Mouse (Mus musculus): ENCODE results near the gene Lbh. TPM values are rescaled to one million over a fixed set of nuclear protein-coding genes. Genes with fewer than 3 reads are reported as not detected.

Gene Lbh
- 10 to 100 TPM; 37.9 to 39.1 TPM for total RNA-seq (2021)

DNA sequence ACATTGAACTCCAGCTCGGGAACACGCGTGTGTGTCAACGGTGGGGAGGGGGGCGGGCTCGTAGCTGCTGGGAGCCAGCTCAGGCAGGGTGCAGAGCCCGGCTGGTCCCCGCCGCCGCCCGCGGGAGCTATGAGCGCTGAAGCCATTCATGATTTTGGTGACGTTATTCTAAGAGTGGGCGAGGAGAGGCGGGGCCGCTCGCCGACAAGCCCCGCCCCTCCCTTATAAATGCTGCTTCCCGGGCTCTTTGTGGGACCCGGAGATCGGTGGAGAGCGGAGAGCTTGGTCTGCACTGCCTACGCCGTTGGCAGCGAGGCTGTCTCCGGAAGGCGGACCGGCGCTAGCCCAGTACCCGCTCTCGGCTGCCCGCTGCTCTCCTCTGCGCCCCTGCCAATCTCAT lies at the start of gene Lbh:
Gene Lbh (plus strand): TSS at position 253 of the 400 bp plus-strand sequence.
- intact Hi-C loops (cut with DNase I): loop anchor here (2.0 to 5.0 kb wide), 2 partner anchors 149 to 189 kb away; partner anchors contain the start of gene Lclat1
- peak; percentile 90 to 91 for DNase-seq (ENCODE audit: low spot score in 2 of 2)

DNA sequence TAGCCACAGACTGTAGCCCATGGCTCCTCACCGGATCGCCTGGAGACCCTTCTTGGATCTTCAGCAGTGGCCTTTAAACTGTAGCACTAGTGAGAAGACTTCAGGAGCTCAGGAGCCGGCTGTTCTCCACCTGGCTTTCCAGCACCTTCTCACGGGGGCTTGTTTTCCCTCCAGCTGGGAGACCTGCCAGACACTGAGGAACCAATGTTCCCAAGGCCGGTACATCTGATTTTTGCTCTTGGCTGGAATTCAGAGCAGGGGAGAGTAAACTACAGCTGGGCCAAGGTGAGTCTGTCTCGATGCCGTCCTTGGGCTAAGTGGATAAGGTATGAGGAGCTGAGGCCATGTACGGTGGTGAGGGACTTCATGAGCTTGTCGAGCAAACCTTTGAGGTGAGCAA lies 39.1 kb upstream of the Lbh start:
- intact Hi-C loops (cut with DNase I): no loop called here

DNA sequence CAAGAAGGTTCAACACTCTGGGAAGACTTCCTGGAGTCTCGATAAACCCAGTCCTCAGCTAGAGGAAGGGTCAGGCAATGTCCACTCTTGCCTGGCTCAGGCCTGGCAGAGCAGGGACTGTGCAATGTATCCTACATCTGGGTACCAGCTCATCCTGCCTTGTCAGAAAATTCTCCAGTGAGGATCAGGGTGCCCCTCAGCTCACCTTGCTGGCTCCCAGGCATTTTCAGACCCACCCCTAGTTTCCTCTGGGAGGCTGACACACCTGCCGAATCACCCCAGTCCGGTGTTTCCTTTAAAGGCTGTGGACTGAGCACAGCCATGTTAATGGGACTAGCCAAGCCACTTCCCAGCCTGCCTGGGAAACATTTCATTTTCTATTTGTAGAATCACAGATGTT lies 37.9 kb upstream of the Lbh start:
- intact Hi-C loops (cut with DNase I): no loop called here
- DNase-seq (ENCODE audit: low spot score in 2 of 2): no peak

More for the DNA sequence above, 39.1 kb upstream of the Lbh start:
- DNase-seq (ENCODE audit: low spot score in 2 of 2): no peak

DNA sequence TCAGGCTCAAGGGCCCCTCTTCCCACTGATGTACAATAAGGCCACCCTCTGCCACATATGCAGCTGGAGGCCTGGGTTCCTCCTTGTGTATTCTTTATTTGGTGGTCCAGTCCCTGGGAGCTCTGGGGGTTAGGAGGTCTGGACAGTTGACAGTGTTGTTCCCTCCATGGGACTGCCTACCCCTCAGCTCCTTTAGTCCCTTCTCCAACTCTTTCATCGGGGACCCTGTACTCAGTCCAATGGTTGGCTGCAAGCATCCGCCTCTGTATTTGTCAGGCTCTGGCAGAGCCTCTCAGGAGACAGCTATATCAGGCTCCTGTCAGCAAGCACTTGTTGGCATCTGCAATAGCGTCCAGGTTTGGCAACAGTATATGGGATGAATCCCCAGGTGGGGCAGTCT lies 37.1 kb upstream of the Lbh start:
- DNase-seq (ENCODE audit: low spot score in 2 of 2): no peak
- intact Hi-C loops (cut with DNase I): no loop called here

DNA sequence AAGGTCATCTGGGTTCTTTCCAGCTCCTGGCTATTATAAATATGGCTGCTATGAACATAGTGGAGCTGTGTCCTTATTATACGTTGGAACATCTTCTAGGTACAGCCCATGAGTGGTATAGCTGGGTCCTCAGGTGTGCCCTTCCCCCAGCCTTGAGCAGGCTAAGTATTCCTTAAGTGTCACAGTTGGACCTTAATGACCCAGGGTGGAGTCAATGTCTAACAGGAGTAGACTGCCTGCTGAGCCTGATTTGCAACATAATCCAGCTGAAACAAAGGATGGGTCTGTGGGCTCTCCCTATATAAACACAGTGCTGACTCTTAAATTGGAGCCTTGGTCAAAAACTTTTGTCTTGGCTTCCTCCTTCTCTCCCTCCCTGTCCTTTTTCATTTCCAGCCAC lies 36.3 kb upstream of the Lbh start:
- no peak for DNase-seq (ENCODE audit: low spot score in 2 of 2)

DNA sequence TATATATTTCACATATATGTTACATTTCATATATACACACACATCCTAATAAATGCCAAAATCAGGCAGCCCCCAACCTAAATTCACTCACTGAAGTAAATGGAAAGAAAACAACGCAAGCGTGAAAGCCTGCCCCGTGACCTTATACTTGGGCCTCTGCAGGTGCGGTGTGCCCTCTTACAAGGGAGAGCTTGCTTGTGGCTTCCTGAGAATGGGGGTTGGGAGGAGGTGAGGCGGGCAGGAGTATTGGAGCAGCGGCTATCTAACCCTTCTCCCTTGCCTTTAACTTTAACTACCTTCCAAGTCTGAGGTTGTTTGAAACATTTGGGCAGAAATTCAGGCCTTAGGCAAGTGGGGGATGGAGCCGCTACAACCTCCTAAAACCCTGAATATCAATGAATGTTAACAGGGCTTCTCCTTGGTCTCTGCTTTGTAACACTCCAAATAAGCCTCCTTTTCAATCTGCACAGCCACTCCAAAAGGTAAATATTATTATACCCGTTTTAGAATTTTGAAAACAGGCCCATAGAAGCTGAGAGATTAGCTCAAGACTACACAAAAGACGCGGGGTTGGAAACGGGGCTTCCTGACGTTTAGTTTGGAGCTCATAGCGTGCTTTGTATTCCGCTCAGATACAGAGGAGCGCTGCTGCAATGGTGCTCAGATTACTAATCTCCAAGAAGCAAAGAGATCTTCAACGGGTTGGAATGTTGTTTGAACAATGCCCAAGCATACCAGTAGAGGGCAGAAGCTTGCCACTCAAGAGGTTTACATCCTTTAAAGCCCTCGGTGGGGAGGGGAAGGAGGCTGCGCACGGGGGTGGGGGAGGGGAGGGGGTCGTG lies 28.3 kb upstream of the Lbh start:
- intact Hi-C loops (cut with DNase I): no loop called here
- peak; percentile 55 to 67 for DNase-seq (ENCODE audit: low spot score in 2 of 2)

More for the DNA sequence above, 36.3 kb upstream of the Lbh start:
- intact Hi-C loops (cut with DNase I): no loop called here

DNA sequence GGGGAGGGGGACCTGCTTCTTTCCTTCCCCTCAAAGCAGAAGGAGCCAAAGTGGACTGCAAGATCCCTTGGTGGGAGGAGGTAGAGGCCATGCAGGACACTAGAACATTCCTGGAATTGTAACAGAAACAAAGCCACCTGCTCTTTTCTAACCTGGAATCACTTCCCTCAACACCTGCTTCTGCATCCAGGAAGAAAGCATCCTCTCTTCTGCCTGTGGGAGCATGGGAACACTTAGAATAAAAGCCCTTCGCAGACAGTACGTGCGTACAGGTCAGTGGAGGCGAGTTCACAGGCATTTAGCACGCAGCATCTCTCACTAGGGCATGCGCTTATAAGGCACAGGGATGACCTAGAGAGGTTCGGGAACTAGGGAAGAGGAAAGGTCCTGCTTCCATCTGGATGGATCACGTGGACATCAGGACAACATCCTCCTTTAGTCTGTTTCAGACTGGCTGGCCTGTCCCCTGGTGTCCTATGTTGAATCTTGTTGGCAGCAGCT lies 27.7 kb upstream of the Lbh start:
- intact Hi-C loops (cut with DNase I): no loop called here
- DNase-seq (ENCODE audit: low spot score in 2 of 2): no peak

DNA sequence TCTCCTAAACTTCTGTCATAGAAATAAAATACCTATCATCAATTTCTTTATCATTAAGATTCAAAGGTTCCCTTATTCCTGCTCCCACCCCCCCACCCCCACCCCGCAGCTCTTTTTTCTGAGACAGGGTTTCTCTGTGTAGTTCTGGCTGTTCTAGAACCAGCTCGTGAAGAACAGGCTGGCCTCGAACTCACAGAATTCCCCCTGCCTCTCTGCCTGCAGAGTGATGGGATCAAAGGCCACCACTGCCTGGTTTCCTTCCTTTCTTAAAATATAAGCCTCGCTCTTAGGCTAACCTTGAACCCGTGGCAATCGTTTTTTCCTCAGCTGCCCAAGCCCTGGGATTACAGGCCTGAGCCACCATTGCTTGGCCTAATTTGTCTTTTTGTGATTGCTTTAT lies 26.5 kb upstream of the Lbh start:
- intact Hi-C loops (cut with DNase I): no loop called here
- no peak for DNase-seq (ENCODE audit: low spot score in 2 of 2)

DNA sequence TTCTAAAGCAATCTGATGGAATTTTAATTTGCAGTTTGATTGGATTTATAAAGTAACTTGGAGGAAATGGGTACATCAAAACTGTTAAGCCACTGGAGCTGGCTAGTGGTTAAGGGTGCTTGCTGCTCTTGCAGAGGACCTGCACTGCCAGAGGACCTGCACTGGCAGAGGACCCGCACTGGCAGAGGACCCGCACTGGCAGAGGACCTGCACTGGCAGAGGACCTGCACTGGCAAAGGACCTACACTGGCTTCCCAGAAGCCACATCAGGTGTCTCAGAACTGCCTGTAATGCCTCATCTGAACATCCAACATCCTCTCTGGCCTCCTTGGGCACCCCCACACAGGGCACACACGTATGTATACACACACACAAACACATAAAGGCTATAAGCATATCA lies 22.6 kb upstream of the Lbh start:
- intact Hi-C loops (cut with DNase I): no loop called here
- no peak for DNase-seq (ENCODE audit: low spot score in 2 of 2)

DNA sequence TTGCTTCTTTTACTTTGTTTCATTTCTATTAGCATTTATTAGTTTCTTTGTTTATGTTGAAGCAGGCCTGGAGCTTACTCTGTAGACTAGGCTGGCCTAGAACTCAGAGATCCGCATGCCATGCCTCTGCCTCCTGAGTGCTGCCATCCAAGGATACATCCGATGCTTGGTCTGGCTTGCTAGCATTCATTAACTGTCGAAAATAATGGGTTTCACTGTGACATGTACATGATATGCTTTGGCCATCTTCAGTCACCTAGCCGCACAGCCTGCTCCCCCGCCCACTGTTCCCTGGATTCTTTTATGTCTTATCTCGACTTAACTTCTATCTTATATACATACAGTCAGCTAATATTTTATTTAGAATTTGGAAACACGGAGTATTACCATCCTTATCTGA lies 21.0 kb upstream of the Lbh start:
- intact Hi-C loops (cut with DNase I): no loop called here
- DNase-seq (ENCODE audit: low spot score in 2 of 2): no peak

DNA sequence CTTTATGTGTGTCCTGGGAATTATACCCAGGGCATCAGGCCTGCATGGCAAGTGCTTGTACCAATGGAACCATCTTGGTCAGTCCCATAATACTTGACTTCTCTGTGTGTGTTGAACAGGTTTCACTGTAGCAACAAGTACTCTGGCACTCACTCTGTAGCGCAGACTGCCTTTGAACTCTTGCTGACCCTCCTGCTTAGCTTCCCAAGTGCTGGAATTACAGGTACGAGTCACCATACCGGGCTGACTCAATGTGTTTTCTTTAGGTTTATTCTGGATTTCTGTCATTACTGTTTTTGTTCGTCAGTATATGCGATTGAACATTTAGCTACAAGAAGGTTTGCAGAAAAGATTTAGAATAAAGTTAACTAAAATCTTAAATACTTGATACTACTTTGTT lies 20.1 kb upstream of the Lbh start:
- intact Hi-C loops (cut with DNase I): no loop called here
- DNase-seq (ENCODE audit: low spot score in 2 of 2): no peak

DNA sequence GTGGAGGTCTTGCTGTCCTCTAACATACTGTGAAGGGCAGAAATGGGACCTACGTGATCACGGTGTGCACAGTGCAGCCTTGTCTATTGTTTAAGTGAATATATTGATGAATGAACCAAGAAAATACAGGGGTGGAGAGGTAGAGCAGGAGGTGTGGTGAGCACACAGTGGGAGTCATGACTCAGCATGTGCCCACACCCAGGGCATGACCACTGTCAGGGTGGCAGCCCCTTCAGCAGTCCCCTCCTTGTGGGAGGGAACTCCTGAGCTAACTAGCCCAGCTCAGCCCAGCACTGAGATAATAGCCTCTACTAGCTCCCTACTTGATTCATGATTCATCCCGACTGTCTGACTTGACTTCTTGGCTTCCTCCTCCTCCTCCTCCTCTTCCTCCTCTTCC lies 19.3 kb upstream of the Lbh start:
- no peak for DNase-seq (ENCODE audit: low spot score in 2 of 2)
- intact Hi-C loops (cut with DNase I): no loop called here

DNA sequence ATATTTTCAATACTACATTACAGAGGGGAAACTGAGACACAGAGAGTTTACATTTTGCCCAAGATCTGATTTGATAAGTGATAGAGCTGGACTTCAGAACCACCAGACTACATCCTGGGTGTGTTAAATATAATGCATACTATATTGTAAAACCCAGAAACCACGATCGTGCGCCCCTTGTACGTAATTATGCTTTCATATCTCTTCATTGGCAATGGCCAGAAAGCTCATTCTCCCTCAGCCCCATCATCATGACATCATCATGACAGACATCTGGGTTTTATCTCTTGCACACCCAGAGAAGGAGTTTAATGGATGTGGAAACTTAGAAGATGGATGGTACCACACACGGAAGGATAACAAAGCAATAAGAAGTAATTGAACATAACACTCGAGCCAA lies 17.1 kb upstream of the Lbh start:
- DNase-seq (ENCODE audit: low spot score in 2 of 2): no peak
- intact Hi-C loops (cut with DNase I): no loop called here

DNA sequence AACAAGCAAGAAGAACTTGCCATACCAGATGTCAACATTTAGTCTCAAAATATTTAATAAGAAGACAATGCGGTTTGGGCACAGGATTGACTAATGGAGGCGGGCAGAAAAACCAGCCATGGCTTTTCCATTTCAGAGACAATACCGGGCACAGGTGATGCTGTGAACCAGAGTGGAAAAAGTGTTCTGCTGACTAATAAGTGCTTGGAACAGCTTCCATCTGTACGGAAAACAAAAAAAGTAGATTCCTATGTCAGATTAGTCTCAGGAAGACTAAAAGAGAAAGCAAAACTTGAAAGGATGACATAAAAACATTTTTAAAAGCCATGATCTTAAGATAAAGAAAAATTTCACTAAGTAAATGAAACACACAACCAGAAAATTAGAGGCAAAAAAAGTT lies 16.4 kb upstream of the Lbh start:
- DNase-seq (ENCODE audit: low spot score in 2 of 2): no peak
- intact Hi-C loops (cut with DNase I): no loop called here

DNA sequence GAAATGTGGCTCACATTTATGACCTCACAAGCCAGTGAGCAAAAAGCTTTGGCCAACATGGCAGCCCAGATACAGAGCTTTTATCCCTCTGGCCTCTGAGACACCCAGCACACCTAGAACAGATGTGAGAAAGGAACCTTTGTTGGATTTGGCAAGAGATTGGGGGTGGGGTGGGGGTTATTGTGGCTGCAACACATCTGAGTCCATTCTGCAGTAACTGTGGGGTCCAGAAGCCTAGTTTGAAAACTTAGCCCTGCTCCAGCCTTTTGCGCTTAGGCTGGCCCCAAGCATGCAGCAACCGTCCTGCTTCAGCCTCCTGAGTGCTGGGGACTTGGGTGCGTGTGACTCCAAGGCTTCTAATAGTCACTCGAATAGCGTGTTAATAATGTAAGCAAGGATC lies 14.8 kb upstream of the Lbh start:
- intact Hi-C loops (cut with DNase I): no loop called here
- no peak for DNase-seq (ENCODE audit: low spot score in 2 of 2)

DNA sequence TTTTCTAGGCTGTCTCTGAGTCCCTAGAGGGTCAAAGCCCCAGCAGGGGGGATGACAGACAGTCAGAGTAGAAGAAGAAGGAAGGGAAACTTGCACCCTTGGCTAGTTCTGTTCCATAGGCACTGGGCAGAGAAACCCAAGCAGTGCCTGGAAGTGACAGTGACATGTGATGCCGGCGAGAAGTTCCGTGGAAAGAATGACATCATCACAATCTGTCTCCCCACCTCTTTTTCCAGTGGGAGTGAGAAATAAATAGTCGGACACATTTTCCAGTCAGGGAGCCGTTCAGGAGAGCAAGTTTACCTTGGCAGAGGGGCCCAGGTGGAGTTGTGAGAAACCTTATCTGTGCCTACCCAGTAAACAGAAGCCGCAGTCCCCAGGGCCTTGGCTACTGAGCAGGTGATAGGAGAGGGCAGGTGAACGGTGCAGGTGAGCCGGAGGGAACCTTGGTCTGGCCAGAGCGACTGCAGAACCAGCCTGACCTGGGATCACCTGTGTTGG lies 14.1 kb upstream of the Lbh start:
- intact Hi-C loops (cut with DNase I): no loop called here

DNA sequence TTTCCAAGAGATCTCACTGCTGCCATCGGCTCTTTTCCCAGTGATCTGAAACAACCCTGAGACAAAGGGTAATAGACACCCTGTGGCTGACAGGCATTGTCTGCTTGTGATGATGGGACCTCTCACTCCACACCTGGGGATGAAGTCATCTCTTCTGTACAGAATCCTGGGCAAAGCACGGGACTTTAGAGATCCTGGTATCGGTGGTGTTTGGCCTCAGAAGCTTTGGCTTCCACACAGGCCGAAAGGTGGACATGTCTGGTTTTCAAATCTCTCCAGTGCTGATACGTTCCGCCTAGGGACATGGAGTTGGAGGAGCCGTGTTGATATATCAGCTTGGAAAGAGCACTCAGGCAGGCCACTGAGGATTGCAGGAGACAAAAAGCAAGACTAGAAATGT lies 13.2 kb upstream of the Lbh start:
- intact Hi-C loops (cut with DNase I): no loop called here
- DNase-seq (ENCODE audit: low spot score in 2 of 2): no peak

More for the DNA sequence above, 14.1 kb upstream of the Lbh start:
- DNase-seq (ENCODE audit: low spot score in 2 of 2): no peak

DNA sequence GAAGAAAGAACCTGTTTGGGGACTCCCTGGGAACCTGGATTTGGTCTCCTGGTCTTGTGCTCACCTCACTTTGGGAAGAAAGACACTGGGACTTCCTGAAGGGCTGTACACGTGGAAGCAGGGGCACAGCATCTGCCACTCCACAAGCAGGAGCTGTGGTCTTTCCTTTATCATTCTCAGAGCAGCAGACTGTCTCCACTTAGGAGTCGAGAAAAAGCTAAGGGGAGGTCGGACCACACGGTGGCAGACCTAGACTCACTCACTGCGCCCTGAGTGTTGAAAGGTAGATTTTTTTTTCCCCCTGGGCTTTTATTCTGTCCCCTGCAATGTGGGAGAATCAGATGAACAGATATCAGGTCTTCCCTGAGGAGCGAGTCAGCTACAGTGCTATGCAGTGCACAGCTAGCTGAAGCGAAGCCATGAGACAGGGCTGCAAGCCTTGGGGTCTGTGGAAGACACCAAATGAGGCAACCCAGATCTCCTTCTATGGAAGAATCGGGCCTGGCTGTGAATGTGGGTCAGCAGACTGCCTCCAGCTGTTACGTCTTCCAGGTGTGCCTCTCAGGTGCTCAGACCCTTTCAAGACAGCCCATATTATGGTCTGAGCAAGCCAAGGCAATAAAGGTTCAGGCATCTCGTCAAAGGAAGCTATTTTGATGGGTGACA lies 11.7 kb upstream of the Lbh start:
- intact Hi-C loops (cut with DNase I): no loop called here
- DNase-seq (ENCODE audit: low spot score in 2 of 2): no peak

DNA sequence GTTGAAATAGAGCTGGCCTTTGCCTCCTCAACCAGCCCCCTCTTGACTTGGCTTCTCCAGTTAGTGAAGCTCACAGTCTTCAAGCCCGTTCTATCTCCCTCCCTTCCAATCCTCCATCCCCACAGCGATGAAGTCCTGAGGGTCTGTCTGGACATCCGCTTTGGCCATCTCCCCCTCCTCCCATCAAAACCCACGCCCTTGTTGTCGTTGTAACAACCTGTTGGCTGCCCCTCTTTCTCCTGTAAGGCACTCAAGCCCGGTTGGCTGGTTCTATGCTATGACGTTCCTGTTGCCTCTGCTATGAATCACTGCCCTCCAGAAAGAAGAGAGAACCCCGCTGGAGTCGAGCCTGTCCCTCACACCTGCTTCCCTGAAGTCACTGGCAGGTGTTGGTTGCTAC lies 10.9 kb upstream of the Lbh start:
- no peak for DNase-seq (ENCODE audit: low spot score in 2 of 2)
- intact Hi-C loops (cut with DNase I): no loop called here

DNA sequence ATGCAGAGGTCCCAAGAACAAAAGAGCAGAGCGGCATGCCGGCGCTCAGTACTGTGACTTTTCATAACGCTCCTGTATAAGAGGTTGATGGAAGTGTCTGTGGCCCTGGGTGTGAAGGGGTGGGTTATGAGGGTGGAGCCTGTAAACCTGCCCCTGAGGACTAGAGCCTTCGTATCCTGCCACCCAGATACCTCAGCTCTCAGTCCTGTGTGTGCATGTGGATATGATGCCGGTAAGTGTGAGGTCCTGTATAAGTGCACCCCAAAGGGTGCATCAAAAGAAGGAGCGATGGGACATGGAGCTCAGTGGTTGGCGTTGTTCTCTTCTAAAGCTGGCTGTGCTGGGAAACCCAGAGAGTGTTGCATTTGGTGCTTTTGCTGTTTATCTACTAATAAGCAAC lies 10.3 kb upstream of the Lbh start:
- intact Hi-C loops (cut with DNase I): no loop called here

DNA sequence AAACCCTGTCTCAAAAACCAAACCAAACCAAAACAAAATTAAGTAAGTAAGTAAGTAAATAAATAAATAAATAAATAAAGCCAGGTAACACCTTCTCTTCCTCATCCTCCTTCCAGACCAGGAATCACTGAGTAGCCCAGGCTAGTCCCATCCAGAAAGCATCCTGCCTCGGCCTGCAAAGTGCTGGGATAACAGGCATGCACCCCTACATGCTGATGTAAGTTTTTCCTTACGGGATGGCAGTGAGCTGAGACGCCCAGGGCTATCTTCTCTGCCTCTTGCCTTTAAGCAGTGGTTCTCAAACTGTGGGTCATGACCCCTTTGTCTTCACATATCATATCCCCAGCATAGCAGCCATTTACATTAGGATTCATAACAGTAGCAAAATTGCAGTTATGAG lies 9.5 kb upstream of the Lbh start:
- intact Hi-C loops (cut with DNase I): no loop called here
- DNase-seq (ENCODE audit: low spot score in 2 of 2): no peak

More for the DNA sequence above, 10.3 kb upstream of the Lbh start:
- no peak for DNase-seq (ENCODE audit: low spot score in 2 of 2)
